Mouse (Mus musculus) erythroblast, adult 5-6 weeks (primary cell): ENCODE data around the gene Gm42742. TPM values are rescaled to one million over a fixed set of nuclear protein-coding genes. Genes with fewer than 3 reads are reported as not detected.
A peak's percentile ranks its signal among the peaks of the same experiment; 100 is the strongest.

Experiments used
- ATAC-seq: replicated peaks from 2 replicates; pipeline ENCODE4 v1.8.0; 2016; ENCODE audit warnings: moderate number of reproducible peaks, mild to moderate bottlenecking, moderate TSS enrichment, inconsistent platforms; ENCODE audit not compliant: poor library complexity, low FRiP score, severe bottlenecking
- total RNA-seq, 2 experiments: library from RNA; stranded (forward) in 1 of 2; stranded (reverse) in 1 of 2; fragments of 150-400 nt in 1 of 2; fragments of 200-764, 138-1000 nt in 1 of 2; gene quantifications; 2 replicates each; pipeline versions ENCODE4 v1.2.3 to v1.2.4; 2015 to 2017; ENCODE audit warnings: low replicate concordance in 2 of 2

The Gm42742 gene
- 1.7 and 1.9 TPM in 2 replicates for total RNA-seq (2015; ENCODE audit: low replicate concordance)
- 8.1 and 9.1 TPM in 2 replicates for total RNA-seq (2017; ENCODE audit: low replicate concordance)

DNA sequence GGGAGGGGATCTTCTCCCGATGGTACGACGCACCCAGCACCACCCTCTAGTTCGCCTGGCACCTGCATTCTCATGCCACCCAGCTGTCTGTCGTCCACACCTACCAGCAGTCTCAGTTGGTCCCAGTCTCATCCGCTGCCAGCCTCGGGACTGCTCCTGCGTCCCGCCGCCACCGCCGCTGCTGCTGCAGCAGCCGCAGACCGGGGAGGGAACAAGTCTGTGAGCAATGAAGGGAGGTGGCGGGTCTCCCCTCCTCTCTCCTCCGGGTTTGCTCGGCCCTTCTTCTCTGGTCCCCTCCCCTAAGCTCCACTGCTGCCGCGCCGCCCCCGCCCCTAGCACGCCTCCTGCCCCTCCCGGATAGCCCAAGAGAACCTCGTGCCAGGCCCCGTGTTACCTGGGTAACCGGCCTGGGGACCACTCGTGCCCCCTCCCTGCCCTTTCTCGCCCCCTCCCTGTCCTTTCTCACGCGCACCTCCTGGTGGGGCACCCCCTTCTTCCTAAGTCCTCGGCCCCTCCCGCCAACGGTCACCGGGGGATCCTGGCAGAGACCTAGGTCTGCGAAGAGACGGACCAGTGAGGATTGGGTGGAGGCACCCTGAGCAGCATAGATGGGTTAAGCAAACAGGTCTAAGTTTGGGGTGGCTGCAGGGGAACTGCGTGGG lies at the start of gene Gm42742, which contains the start of gene Prrt2:
Gene Gm42742 (minus strand): TSS at position 197 of the 662 bp plus-strand sequence.
Gene Prrt2 (minus strand): TSS at position 311 of the 662 bp plus-strand sequence.
- ATAC-seq: no peak

DNA sequence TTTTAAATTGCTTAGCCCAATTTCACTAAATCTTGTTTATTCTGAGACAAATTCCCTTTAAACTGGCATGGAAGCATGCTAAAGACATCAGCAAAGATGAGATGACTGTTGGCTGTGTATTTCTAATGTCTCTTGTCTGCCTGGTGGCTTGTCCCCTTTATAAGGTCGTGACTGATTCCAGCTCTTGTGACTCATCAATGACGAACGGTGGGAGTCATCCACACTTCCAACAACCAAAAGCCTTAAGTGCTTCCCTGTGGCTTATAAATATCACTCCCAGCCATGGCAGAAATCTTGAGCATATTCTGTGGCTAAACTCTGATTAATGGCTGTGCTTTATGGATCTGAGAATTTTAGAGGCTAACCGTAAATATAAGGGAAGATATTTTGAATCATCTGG lies 45.4 kb upstream of the Gm42742 start:
- ATAC-seq: no peak

- no peak for ATAC-seq
These were observed 44.6 kb upstream of the Gm42742 start for GRCm38 (mm10) chr7:127065538-127065937.

DNA sequence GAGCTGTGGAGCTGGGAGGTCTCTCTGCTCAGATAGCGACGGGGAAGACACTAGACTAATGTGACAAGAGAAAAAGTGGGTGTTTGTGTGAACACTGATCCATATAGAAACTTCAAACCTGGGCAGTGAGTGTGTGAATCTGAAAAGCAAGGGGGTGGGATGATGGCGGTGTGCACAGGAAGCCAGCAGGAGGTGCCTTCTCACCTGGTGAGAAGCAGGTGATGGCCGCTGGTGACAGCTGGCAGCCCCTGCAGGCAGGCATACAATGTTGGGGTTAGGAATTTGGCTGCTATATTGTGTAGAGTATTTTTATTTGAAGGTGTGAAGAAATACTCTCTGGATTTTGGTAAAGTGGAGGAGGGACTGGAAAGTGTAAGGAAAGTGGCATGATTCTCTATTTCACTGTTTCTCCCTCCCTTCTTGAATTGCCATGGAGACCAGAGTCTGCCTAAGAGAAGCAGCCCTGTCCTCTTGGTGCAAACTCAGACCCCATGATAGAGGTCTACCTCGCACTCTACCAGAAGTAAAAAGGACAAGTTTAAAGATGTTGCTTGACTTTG lies 34.2 kb upstream of the Gm42742 start:
- no peak for ATAC-seq

- peak; percentile 94 for ATAC-seq
These were observed 21.2 kb upstream of the Gm42742 start, which contains the start of gene Kif22 for GRCm38 (mm10) chr7:127041851-127042672. Kif22 (minus strand) TSS chr7:127042471.

DNA sequence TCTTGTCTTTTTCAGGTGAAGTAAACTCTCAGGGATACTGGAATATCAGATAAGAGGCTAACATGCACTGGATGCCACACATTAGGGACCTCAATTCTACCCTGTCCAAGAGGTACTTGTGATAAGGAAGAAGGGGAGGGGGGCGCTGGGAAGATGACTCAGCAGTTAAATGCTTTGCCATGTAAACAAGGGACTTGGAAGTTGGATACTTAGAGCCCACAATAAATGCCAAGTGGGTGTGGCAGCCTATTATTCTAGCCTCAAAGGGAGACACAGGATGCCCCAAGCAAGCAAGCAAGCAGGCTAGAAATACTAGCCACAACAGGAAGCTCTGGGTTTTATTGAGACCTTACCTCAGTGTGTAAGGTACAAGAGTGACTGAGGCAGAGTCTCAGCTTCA lies 10.3 kb upstream of the Gm42742 start:
- no peak for ATAC-seq

- ATAC-seq: no peak
These were observed 9.3 kb upstream of the Gm42742 start for GRCm38 (mm10) chr7:127030172-127030571.

- ATAC-seq: peak; percentile 1
These were observed 7.0 kb upstream of the Gm42742 start for GRCm38 (mm10) chr7:127027885-127028284.

DNA sequence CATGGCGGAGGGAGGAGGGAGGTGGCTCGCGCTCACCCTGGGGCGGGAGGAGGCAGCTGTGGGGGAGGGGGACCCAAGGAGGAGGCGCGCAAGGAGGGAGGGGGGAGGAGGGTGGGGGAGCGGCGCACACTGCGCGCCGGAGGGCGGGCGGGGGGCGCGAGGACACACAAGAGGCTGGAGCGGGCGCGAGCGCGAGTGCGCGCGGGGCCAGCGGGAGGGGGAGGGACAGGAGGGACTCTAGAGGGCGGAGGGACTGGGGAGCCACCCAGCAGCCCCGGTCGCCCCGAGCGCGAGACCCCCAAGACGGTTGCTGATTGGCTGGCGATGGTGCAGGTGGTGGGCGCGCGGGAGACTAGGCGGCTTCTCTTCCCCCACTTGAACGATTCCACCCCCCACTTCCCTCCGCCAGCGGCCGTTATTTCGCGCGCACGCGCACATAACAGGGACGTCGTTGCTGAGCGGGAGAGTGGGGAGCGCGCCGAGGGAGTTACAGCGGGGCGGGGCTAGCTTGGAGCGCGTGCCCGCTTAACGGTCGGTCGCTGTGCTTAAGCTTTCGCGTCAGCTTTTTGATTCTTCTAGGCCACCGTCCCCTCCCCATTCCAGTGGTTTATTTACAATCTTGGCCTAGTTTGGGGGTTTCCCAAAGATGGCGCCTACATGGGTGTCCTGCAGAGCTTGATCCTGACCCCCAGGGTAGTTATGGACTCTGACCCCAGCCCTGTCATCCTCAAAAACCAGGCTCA lies 6.3 kb upstream of the Gm42742 start, which contains the start of gene Maz:
Gene Maz (minus strand): TSS at position 54 of the 743 bp plus-strand sequence.
- ATAC-seq: peak; percentile 74

DNA sequence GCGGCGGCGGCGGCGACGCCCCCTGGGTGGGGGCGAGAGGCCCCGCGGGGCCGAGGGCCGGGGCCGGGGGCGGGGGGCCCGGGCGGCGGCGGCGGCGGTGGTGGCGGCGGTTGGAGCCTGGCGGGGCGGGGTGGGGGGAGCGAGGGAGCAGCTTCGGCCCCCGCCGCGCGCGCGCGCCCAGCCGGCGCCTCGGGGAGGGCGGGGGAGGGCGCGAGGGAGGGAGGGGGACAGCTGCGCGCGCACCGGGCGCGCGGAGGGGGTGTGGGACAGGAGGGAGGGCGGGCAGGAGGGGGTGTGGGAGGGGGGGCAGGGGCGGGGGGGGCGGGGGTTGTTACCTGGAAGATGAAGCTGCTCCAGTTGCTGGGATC lies 5.7 kb upstream of the Gm42742 start:
- ATAC-seq: no peak

DNA sequence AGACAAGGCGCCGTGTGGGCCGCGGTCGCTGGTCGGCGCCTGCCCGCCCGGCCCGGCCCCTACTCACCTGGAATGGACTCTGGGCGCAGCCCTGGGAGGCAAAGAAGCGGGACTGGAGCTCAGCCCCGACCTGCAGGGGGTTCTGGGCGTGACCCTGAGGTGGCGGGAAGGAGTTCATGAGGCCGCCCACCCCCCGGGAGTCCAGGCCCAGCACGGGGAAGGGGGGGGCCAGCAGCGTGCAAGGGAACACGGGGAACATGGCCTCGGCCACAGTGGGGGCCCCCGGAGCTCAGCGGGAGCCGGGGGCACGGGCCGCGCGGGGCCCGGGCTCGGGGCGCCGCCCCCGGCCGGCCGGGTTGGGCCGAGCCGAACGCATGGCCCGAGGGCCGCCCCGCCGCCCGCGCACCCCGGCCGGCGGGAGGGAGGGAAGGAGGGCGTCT lies 5.3 kb upstream of the Gm42742 start:
- no peak for ATAC-seq

GRCm38 (mm10) chr7:127025556-127026160 lies 4.8 kb upstream of the Gm42742 start:
- ATAC-seq: no peak

DNA sequence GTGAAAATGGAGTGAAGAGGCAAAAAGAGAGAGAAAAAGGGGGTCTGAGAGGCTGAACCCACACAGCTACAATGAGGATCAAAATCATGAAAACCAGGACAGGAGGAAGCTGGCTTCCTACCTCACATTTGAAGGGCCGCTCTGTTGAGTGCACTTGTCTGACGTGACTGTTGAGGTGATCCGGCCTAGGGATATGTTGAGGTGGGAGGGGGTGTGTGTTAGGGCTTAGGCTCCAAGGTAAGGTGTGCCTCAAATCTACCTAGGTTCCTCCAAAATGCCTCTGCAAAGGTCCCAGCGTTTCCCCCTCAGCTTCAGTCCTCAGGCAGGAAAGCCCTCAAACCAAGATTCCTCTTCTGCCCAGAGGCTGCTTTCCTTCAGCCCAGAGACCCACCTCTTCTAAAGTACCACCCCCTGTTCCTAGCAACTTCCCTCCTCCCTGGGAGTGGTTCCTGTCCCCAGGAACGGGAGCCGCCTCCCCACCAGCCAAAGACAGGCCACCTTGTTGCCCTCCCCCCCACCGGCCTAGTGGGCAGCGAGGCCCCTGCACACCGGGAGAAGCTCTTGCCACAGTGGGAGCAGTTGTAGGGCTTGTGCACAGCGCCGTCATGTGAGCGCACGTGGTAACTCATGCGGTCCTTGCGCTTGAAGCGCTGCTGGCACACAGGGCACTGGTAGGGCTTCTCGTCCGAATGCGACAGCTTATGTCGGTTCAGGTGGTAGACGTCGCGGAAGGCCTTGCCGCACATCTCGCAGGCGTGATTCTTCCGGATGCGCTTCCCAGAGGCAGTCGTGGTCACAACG lies 4.1 kb upstream of the Gm42742 start:
- peak; percentile 58 for ATAC-seq

DNA sequence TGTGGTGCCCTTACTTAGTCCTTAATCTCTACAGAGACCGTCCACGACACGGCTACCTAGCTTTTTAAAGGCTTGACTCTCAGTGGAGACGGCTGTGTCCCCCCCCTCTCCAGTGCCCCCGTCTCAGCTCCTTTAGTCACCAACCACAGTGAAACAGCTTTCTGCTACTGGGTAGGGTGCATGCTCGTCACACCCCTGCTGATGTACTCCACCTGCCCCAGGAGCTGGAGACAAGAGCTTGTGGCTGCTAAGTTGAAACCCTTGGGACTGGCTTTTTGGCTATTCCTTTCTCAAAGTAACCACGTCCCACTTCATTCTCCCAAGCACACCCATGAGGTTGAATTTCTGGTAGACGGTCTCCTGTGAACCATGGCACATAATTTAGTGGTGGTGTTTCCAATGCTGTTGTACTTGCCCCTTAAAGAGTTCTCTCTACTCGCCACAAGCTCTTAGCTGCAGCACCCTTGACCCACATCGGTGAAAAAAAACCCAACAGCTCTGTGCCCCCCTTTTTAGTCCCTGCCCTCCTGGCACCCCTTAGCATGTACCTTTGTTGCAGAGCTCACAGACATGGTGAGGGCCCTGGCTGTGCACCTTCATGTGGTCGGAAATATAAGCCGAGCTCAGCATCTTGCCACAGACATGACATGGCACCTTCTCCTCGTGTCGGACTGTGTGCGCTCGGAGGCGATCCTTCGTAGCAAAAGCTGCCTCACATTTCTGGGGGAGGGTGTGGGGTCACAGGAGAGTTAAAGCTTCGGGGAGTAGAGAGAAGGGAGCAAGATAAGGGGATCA lies 3.2 kb upstream of the Gm42742 start:
- 0 out of 2 replicates have a peak, but pooled peaks have one; percentile 16 for ATAC-seq

DNA sequence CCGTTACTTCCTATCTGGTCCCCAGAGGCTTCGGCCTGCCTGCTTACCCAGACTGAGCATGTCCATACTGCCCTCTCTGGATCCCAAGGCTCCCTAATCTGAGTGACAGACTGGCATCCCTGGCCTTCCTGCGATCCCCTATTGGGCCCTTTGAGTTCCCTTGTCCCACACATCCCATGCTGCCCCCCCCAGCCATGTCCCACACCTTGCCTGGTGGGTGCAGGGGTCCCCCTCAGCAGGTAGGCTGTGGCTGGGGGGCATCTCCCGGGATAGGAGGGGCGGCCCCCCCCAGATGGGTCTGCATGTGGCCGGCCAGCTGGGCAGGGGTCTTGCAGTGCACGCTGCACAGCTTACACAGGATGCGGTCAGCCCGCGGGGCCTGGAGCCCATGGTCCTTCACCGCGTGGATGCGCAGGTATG lies 2.4 kb upstream of the Gm42742 start:
- no peak for ATAC-seq

DNA sequence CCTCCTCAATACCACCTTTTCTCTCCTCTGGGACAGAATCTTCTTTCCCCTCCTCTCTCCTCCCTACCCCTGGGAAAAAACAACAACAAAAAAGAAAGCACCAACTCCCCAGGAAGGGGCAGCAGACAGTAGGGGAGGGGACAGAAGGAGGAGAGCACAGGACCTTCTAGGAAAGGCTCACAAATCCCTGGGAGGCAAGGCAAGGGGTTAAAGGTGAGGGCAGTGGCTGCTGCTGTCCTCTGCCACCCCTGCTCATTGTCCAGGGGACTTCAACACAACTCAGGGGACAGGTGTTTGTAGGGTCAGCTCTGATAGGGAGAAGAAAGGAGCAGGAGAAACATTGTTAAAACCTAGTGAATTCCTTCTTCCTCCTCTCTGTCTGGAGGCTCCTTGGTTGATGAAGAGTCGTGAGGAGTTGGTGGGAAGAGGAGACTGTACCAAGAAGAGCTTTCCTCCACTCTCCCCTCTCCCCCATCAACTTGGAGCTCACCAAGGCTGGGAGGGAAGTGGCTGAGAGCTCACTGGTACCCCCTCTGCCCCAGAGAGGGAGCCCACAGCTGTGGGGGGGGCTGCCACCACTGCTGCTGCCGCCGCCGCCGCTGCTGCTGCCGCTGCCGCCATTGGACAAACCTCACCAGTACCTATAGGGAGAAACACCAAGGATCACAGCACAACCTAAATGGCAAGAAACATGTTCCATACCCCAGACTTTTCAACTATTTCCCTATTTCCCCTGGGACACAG lies 1.8 kb upstream of the Gm42742 start:
- ATAC-seq: no peak
